Mouse (Mus musculus) erythroblast, embryonic 14.5 days (primary cell): ENCODE data around the gene Gpr153. TPM values are rescaled to one million over a fixed set of nuclear protein-coding genes. Genes with fewer than 3 reads are reported as not detected.

Source experiments
- H3K27me3 ChIP-seq: 2 replicates; pipeline ENCODE4 v1.6.1; 2012; ENCODE audit warnings: inconsistent platforms; ENCODE audit not compliant: control insufficient read depth
- H3K36me3 ChIP-seq: 2 replicates; pipeline ENCODE4 v1.6.1; 2012; ENCODE audit warnings: mild to moderate bottlenecking, inconsistent platforms; ENCODE audit not compliant: control insufficient read depth
- H3K4me1 ChIP-seq: 2 replicates; pipeline ENCODE4 v1.6.1; 2012; ENCODE audit warnings: inconsistent platforms; ENCODE audit not compliant: control insufficient read depth
- H3K4me3 ChIP-seq: replicated peaks from 2 replicates; pipeline ENCODE3; 2012; ENCODE audit warnings: moderate library complexity, mild to moderate bottlenecking, inconsistent platforms
- H3K9me3 ChIP-seq: 2 replicates; pipeline ENCODE4 v1.6.1; 2012; ENCODE audit warnings: low read length, inconsistent platforms, mixed read lengths; ENCODE audit not compliant: control insufficient read depth
- GATA1 ChIP-seq: IDR thresholded peaks from 2 replicates; pipeline ENCODE4 v1.6.1; 2012; ENCODE audit warnings: low read length, inconsistent platforms, mixed read lengths
- TAL1 ChIP-seq: IDR thresholded peaks from 3 replicates; pipeline ENCODE4 v1.6.1; 2012; ENCODE audit warnings: low read length, inconsistent platforms, mixed read lengths
- polyA plus RNA-seq: library from polyadenylated mRNA; stranded (reverse); fragments of >175 nt; gene quantifications from 2 replicates; pipeline ENCODE4 v1.2.3, GENCODE M21; 2012

Gene Gpr153
- polyA plus RNA-seq, 1 experiment = not detected

DNA sequence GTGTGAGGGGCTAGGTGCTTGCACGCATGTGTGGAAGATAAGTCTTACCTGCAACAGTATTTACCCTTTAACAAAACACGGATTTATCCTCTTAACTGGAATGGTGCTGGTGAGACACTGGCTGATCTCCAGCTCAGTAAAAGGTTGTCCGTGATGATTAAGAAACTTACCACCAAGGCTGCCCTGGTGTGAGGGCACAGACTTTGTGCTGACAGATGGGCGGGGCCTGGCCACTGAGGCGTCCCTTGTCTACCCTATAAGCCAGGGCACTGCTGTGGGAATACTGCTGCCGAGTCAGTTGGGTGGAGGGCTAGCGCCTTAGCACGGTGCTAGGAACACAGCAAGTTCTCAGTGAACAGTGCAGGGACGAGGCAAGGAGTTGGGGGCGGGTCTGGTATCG lies 28.0 kb downstream of the Gpr153 start:
- no peaks in the 10 kb centered on the region for H3K27me3 ChIP-seq
- H3K9me3 ChIP-seq = no peaks in the 10 kb centered on the region
- H3K4me3 ChIP-seq = no peak overlapping the region
- no peak for TF ChIP-seq GATA1
- no peak for TF ChIP-seq TAL1
- H3K36me3 ChIP-seq = peaks cover 71% of the 10 kb centered on the region
- H3K4me1 ChIP-seq = peaks cover 24% of the 10 kb centered on the region

DNA sequence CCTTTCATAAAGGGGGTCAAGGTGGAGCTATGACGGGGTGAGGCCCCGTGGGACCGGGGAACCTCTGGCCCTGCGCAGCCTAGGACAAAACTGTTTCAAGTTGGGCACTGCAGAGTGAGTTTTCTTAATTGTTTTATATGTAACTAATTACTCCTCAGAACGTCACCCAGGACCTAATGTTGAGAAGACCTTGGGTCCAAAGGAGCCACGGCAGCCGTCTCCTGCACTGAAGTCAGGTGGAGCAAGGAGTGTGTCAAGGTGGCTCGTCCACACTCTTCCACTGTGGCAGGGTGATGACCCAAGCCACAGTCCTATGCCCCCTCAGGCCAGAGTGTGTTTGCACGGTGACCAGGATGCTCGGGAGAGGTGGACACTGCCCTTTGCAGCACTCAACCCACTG lies 29.1 kb downstream of the Gpr153 start:
- Histone ChIP-seq H3K27me3 (no peaks in the 10 kb centered on the region), H3K36me3 (peaks cover 76% of the 10 kb centered on the region), H3K4me1 (peaks cover 14% of the 10 kb centered on the region), H3K4me3 (no peak overlapping the region), H3K9me3 (no peaks in the 10 kb centered on the region)
- TF ChIP-seq GATA1 (no peak), TAL1 (no peak)

DNA sequence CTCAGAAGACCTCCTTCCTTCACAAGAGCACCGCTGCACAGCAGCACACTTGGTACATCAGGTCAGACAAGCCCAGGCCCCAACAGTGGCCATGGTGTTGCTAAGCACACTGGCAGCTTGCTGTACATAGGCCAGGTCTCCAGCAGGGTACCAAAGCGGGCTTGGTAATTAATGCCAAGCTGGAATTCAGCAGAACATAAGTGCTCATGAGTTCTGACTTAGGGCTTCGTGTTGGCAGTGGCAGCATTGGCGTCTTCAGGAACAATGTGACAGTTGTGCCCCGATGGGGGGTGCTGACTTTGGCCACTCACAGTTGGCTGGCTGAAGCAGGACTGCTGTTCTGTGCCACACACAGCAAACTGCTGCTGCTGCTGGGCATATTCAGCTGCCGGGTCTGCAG lies 30.7 kb downstream of the Gpr153 start:
- TF ChIP-seq TAL1 = no peak
- no peak for TF ChIP-seq GATA1
- Histone ChIP-seq H3K4me1 (no peaks in the 10 kb centered on the region; the same call in 1 of the 2 replicates), H3K36me3 (peaks cover 76% of the 10 kb centered on the region), H3K9me3 (no peaks in the 10 kb centered on the region), H3K27me3 (no peaks in the 10 kb centered on the region), H3K4me3 (no peak overlapping the region)

DNA sequence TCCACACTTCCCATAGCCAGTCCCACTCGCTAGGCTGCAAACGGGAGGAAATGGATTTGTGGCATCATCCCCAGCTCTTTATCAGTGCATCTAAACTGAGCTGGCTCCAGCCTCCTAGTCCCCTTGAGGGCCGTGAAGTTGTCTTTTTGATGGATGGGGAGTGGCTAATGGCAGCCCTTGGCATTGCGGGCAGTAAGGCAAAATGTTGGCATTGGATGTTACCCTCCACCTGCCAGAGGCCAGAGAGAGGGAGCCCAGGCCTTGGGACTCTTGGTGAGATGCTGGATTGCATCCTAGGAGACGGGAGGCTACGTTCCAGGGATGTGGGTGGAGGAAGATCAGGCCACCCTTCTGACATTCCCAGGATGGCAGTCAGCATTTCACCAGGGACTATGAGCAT lies 32.0 kb downstream of the Gpr153 start:
- Histone ChIP-seq H3K27me3 (peaks cover 6% of the 10 kb centered on the region), H3K4me3 (no peak overlapping the region), H3K4me1 (no peaks in the 10 kb centered on the region), H3K36me3 (peaks cover 63% of the 10 kb centered on the region), H3K9me3 (no peaks in the 10 kb centered on the region)
- TF ChIP-seq GATA1 (no peak), TAL1 (no peak)

DNA sequence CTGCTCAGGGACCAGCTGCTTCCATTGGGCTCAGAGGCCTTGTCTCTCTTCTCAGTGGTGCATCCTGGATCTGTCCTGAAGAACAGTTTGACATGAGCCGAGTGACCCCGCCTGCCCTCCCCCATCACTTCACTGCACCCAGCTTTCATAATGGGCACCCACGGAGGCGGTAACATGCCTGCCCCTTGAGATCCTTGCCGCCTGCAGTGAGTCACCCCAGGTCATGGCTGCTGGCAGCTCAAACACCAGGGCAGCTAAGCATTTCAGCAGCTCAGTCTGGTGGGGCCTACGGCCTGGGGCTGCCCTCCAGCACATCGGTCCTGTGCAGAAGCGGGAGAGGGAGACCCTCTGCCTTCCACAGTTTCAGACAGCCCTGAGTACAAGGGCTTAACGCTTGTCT lies 33.5 kb downstream of the Gpr153 start:
- Histone ChIP-seq H3K27me3 (peaks cover 22% of the 10 kb centered on the region), H3K4me3 (no peak overlapping the region), H3K36me3 (peaks cover 48% of the 10 kb centered on the region), H3K4me1 (peaks cover 7% of the 10 kb centered on the region), H3K9me3 (no peaks in the 10 kb centered on the region)
- TF ChIP-seq TAL1 (no peak), GATA1 (no peak)

DNA sequence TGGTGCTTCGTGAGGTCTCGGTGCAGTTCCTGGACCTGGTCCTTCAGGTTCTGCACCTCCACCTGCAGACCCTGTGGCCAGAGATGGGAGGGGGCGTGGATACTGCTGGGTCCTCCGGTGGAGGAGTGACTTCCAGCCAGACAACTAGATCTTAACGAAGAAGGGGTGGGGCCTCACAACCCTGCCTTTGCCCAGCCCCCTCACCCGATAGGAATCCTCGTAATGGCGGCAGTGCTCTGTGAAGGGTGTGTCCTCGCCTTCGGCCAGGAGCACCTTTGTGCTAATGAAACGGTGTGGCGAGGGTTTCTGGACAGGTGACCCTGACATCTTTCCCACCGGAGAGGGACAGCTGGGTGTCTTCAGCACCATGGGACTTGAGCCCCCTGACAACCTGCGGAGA lies 38.2 kb downstream of the Gpr153 start:
- peaks cover 10% of the 10 kb centered on the region for H3K36me3 ChIP-seq
- H3K9me3 ChIP-seq = no peaks in the 10 kb centered on the region; the same call in 1 of the 2 replicates
- no peak overlapping the region for H3K4me3 ChIP-seq
- peaks cover 68% of the 10 kb centered on the region for H3K27me3 ChIP-seq
- TF ChIP-seq GATA1 (no peak), TAL1 (no peak)
- peaks cover 18% of the 10 kb centered on the region for H3K4me1 ChIP-seq

DNA sequence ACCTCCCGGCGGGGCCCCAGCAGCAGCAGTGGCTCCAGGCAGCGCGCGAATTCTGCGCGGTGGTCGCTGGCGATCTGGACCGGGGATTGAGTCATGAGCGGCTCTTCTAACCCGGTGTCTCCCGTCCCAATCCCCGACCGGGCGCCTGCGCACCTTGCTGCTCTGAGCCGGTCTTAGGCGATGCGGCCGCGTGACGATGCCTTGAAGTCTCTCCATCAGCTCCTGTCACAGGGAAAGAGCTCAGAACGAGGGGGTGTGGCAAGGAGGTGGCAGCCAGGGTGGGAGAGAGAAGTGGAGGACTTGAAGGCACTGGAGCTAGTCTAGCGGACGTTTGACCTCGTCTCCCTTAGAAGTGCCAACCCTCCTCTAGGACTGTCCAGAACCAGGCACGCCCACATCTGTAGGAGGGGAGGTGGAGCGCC lies 39.2 kb downstream of the Gpr153 start:
- Histone ChIP-seq H3K9me3 (no peaks in the 10 kb centered on the region; the same call in 1 of the 2 replicates), H3K36me3 (peaks cover 5% of the 10 kb centered on the region; the same call in 1 of the 2 replicates), H3K4me3 (no peak overlapping the region), H3K4me1 (peaks cover 18% of the 10 kb centered on the region), H3K27me3 (peaks cover 79% of the 10 kb centered on the region)
- no peak for TF ChIP-seq TAL1
- TF ChIP-seq GATA1 = no peak

DNA sequence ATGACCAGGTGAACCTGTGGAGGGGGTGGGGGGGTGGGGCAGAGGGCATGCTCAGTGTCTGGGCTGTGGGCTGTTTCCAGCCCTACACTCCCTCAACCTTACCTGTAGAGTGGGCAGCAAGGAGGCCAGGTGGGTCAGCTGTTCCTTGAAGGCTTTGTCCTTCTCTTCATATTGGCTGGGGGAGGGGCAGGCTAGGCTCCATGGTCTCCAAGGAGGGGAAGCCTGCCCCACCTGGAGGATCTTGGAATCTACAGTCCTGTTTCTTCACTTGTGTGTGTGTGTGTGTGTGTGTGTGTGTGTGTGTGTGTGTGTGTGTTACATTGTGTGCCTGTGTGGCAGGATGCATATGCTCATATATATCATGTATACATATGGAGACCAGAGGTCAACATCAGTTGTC lies 39.9 kb downstream of the Gpr153 start:
- Histone ChIP-seq H3K36me3 (peaks cover 2% of the 10 kb centered on the region; the same call in 1 of the 2 replicates), H3K27me3 (peaks cover 86% of the 10 kb centered on the region), H3K4me3 (no peak overlapping the region), H3K4me1 (peaks cover 25% of the 10 kb centered on the region), H3K9me3 (no peaks in the 10 kb centered on the region; the same call in 1 of the 2 replicates)
- TF ChIP-seq GATA1 = no peak
- TF ChIP-seq TAL1 = no peak

DNA sequence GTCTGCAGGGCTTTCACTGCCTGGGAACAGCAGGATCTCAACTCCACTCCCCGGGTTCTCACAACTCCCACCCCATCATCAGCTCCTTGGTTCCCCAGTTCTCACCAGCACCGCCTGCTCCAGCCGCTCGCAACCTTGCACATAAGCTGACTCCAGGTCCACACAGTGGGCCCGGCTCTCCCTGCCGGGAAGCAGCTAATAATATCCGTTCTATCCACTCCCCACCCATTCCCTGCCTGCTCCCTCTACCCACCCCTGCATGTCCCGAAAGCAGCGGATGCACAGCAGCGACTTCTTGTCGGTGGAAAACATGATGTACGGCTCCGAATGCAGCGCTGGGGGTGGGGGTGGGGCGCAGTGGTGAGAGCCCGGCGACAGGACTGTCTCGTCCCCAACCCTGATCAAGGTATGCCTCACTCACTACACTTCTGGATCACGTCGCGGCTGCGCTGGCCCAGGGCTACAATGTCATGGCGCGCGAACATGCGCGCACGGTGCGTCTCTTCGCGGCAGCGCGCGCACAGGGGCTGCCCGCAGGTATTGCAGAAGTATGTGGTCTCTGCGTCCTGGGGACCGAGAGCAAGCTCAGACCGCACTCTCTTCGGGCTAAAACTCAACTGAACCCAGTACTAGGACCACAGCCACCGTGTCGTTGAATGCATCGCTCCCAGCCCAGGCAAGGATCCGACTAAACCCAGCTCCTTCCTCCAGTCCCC lies 41.6 kb downstream of the Gpr153 start:
- Histone ChIP-seq H3K27me3 (peaks cover 84% of the 10 kb centered on the region), H3K4me3 (no peak overlapping the region), H3K36me3 (no peaks in the 10 kb centered on the region), H3K9me3 (no peaks in the 10 kb centered on the region; the same call in 1 of the 2 replicates), H3K4me1 (peaks cover 26% of the 10 kb centered on the region)
- TF ChIP-seq TAL1 (no peak), GATA1 (no peak)
